Mouse (Mus musculus) erythroblast, embryonic 14.5 days (primary cell): ENCODE measurements around the gene Tgfb3.

Experiments used
- GATA1 ChIP-seq: IDR thresholded peaks from 2 replicates; pipeline ENCODE4 v1.6.1; 2012; ENCODE audit warnings: low read length, inconsistent platforms, mixed read lengths
- TAL1 ChIP-seq: IDR thresholded peaks from 3 replicates; pipeline ENCODE4 v1.6.1; 2012; ENCODE audit warnings: low read length, inconsistent platforms, mixed read lengths

- TF ChIP-seq TAL1 (no peak), GATA1 (no peak)
Observed at GRCm38 (mm10) chr12:86035586-86035985, 43.3 kb downstream of the Tgfb3 start.
